Mouse (Mus musculus) myocyte (in vitro differentiated cells): ENCODE data around the gene Tnfaip2. TPM values are rescaled to one million over a fixed set of nuclear protein-coding genes. Genes with fewer than 3 reads are reported as not detected.

Experiments
- H3K27me3 ChIP-seq: one replicate; pipeline ENCODE4 v1.6.1; 2011; ENCODE audit not compliant: control insufficient read depth, insufficient read depth, insufficient read length
- H3K36me3 ChIP-seq: one replicate; pipeline ENCODE4 v1.6.1; 2011; ENCODE audit not compliant: control insufficient read depth, insufficient read depth
- H3K4me2 ChIP-seq: one replicate; pipeline ENCODE4 v1.6.1; 2011; ENCODE audit warnings: low read depth, control low read depth
- H3K4me3 ChIP-seq: one replicate; pipeline ENCODE4 v1.5.1; 2011; ENCODE audit warnings: mild to moderate bottlenecking, control low read depth, moderate library complexity
- H3K79me2 ChIP-seq: one replicate; pipeline ENCODE4 v1.6.1; 2011; ENCODE audit not compliant: control insufficient read depth, insufficient read depth
- H3ac ChIP-seq: one replicate; pipeline ENCODE4 v1.6.1; 2011; ENCODE audit not compliant: control insufficient read depth, insufficient read length
- CEBPB ChIP-seq: IDR thresholded peaks from 2 replicates; pipeline ENCODE4 v1.6.1; 2011; ENCODE audit warnings: mild to moderate bottlenecking, moderate library complexity; ENCODE audit not compliant: poor library complexity, insufficient read depth, severe bottlenecking
- E2F4 ChIP-seq: IDR thresholded peaks from one replicate; pipeline ENCODE4 v1.6.1; 2011; ENCODE audit warnings: mild to moderate bottlenecking, control low read depth, moderate library complexity; ENCODE audit not compliant: insufficient read depth
- MAX ChIP-seq: IDR thresholded peaks from one replicate; pipeline ENCODE4 v1.6.1; 2011; ENCODE audit warnings: low read depth, mild to moderate bottlenecking, control low read depth
- MYOD1 ChIP-seq, 3 experiments: IDR thresholded peaks; one replicate each; pipeline ENCODE4 v1.6.1; 2011; ENCODE audit warnings: control low read depth in 2 of 3, low read depth in 2 of 3, mild to moderate bottlenecking in 2 of 3, moderate library complexity in 1 of 3; ENCODE audit not compliant: insufficient read length in 2 of 3, control insufficient read depth in 1 of 3
- MYOG ChIP-seq, 3 experiments: IDR thresholded peaks; one replicate each; pipeline ENCODE4 v1.6.1; 2011; ENCODE audit warnings: control low read depth in 2 of 3, low read depth in 2 of 3, mild to moderate bottlenecking in 2 of 3; ENCODE audit not compliant: insufficient read length in 2 of 3, control insufficient read depth in 1 of 3, insufficient read depth in 1 of 3
- POLR2A ChIP-seq: IDR thresholded peaks from one replicate; pipeline ENCODE4 v1.6.1; 2011; ENCODE audit warnings: low read depth, mild to moderate bottlenecking, control low read depth, moderate library complexity; ENCODE audit not compliant: insufficient read length
- POLR2AphosphoS2 ChIP-seq: IDR thresholded peaks from one replicate; pipeline ENCODE4 v1.6.1; 2011; ENCODE audit warnings: low read depth, control low read depth; ENCODE audit not compliant: insufficient read length
- REST ChIP-seq: IDR thresholded peaks from one replicate; pipeline ENCODE4 v1.6.1; 2011; ENCODE audit warnings: mild to moderate bottlenecking, control low read depth, moderate library complexity; ENCODE audit not compliant: insufficient read depth, insufficient read length
- SRF ChIP-seq: IDR thresholded peaks from one replicate; pipeline ENCODE4 v1.6.1; 2011; ENCODE audit warnings: low read depth; ENCODE audit not compliant: control insufficient read depth, insufficient read length
- TCF12 ChIP-seq: IDR thresholded peaks from one replicate; pipeline ENCODE4 v1.6.1; 2011; ENCODE audit warnings: mild to moderate bottlenecking, control low read depth; ENCODE audit not compliant: poor library complexity, insufficient read depth, severe bottlenecking
- TCF3 ChIP-seq: IDR thresholded peaks from one replicate; pipeline ENCODE4 v1.6.1; 2011; ENCODE audit warnings: low read depth, control low read depth; ENCODE audit not compliant: insufficient read length
- USF1 ChIP-seq: IDR thresholded peaks from one replicate; pipeline ENCODE4 v1.6.1; 2011; ENCODE audit warnings: low read depth, mild to moderate bottlenecking, control low read depth, moderate library complexity
- polyA plus RNA-seq: library from polyadenylated mRNA; unstranded; fragments of >200 nt; fragmentation: generic; extraction: Trizol; gene quantifications from one replicate; pipeline ENCODE4 v1.2.1, GENCODE M21; 2012; ENCODE audit warnings: missing spikeins

The Tnfaip2 gene
- 169 TPM for polyA plus RNA-seq

DNA sequence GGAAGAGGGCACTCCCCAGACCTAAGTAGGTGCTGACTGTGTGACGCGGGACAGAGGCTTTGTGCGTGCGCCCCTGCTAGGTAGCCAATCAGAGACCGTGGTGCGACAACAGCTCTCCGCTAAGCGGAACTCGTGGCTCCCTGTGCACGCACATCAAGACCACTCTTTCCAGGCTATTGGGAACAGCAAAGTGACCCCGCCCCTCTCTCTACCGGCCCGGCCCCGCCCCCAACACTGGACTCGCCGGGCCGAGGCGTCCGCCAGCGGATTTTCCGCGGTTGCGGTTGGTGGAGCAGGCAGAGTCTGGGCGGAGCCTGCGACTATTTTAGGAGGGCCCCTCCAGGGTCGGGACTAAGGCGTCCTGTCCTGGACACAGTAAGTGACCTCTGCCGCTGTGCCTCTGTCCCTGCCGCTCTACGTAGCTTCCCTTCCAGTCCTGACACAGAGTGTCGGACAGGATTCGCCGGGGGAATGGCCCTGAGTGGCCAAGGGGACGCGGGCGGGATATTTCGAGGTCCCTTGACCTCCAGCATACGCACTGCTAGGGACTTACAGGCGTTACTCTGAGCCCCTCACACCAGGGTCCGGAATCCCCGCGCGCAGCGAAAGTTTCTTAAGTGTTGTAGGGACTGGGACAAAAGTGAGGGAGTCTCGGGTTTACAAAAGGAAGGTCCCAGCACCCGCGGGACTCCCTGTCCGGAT is at the start of gene Tnfaip2:
Gene Tnfaip2, plus strand, starts transcription at position 161 of the 702 bp plus-strand sequence.
- H3K4me2 ChIP-seq: peak within 1 kb of the TSS; percentile 84
- TF ChIP-seq E2F4: no peak
- TF ChIP-seq POLR2A: no peak
- TF ChIP-seq POLR2AphosphoS2: no peak
- TF ChIP-seq USF1: no peak
- TF ChIP-seq TCF3: no peak
- TF ChIP-seq TCF12: no peak
- no peak for TF ChIP-seq REST
- TF ChIP-seq MAX: no peak
- TF ChIP-seq CEBPB: no peak
- TF ChIP-seq SRF: no peak
- peak within 1 kb of the TSS; percentile 35 for H3ac ChIP-seq
- H3K4me3 ChIP-seq: peak within 1 kb of the TSS; percentile 99
- no peaks in the 10 kb centered on the region for H3K27me3 ChIP-seq
- peaks cover 3% of the 10 kb centered on the region for H3K36me3 ChIP-seq
- H3K79me2 ChIP-seq: peaks cover 46% of the 10 kb centered on the region

DNA sequence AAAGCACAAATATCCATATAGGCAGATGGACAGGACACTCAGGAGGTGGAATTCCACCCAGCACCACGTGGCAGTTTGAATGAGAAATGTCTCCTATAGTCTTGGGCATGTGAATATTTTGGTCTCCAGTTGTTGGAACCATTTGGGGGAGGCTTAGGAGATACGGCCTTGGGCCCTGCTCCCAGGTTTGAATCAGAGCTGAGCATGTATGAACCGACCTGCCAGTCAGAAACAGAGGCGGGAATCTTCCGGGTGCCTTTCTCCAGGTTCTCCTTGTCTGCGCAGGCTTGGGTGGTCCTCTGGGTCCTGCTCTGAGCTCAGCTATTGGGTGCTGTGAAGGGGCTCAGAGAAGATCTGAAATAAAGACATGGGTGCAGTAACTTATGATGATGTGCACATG is 48.3 kb upstream of the Tnfaip2 start:
- no peak overlapping the region for H3ac ChIP-seq
- H3K4me2 ChIP-seq: no peak overlapping the region
- no peaks in the 10 kb centered on the region for H3K79me2 ChIP-seq
- H3K27me3 ChIP-seq: peaks cover 28% of the 10 kb centered on the region
- H3K4me3 ChIP-seq: no peak overlapping the region
- H3K36me3 ChIP-seq: no peaks in the 10 kb centered on the region
- TF ChIP-seq USF1 (no peak), CEBPB (no peak), SRF (no peak)

DNA sequence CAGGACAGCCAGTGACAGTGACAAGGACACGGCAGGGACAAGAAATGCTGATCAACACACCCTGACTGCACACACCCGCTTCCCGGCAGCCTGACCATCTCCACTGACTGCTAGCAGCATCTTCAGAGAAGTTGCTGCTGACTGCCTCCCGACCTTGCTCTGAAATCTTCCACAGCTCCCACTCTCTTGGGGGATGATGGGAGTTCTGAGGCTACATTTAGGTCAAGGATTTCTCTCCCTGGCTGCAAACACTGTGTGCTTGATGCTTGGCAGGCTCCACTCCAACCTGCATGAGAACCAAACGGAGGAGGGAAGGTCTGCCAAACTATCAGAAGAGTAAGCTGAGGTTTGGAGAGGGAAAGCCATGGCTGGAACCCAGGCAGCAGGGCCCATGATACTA is 45.3 kb upstream of the Tnfaip2 start:
- peaks cover 33% of the 10 kb centered on the region for H3K27me3 ChIP-seq
- no peak overlapping the region for H3ac ChIP-seq
- TF ChIP-seq POLR2AphosphoS2 (no peak), TCF12 (no peak), USF1 (no peak), E2F4 (no peak)
- H3K36me3 ChIP-seq: no peaks in the 10 kb centered on the region
- H3K4me2 ChIP-seq: no peak overlapping the region
- no peak overlapping the region for H3K4me3 ChIP-seq
- H3K79me2 ChIP-seq: no peaks in the 10 kb centered on the region

DNA sequence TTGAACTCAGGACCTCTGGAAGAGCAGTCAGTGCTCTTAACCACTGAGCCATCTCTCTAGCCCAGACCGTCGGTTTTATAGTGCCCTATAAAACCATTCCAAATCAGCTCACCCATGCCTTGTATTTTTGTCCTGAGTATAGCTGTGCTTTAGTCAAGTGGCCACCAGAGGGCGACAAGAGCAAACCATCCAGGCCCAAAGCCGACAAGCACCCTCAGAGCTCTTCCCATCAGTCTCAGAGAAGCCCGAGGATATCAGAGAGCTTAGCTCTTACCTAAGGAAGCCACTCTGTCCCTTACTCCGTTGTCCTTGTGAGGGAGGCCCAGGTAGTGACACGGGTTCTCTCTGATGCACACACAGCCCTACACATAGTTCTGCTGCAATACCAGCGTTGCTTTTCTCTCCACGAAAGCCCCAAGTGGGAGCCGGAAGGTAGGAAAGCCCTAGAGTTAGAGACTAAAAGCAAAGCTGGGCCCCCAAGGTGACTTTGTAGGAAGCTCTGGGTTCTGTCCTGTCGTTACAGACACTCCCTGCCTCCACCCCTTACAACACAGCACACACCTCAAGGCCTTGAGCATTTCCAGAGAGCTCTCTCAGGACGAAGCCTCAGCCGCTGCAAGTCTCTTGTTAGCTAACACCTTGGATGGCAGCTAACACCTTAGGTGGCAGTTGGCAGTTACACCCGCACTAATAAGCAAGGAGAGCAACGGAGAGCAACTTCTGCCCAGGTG is 40.6 kb upstream of the Tnfaip2 start:
- Histone ChIP-seq H3K79me2 (no peaks in the 10 kb centered on the region), H3ac (no peak overlapping the region), H3K4me2 (no peak overlapping the region), H3K27me3 (peaks cover 29% of the 10 kb centered on the region), H3K36me3 (no peaks in the 10 kb centered on the region), H3K4me3 (no peak overlapping the region)
- no peak for TF ChIP-seq USF1
- TF ChIP-seq TCF3: no peak
- TF ChIP-seq MYOD1 (IDR thresholded peaks at IDR 0.05; ENCODE audit: control insufficient read depth in 1 of 3, insufficient read length in 2 of 3, low read depth in 2 of 3): no peak
- no peak for TF ChIP-seq MYOG (IDR thresholded peaks at IDR 0.05; ENCODE audit: control insufficient read depth in 1 of 3, insufficient read depth in 1 of 3, insufficient read length in 2 of 3, low read depth in 2 of 3)
- no peak for TF ChIP-seq POLR2A
- no peak for TF ChIP-seq REST
- TF ChIP-seq POLR2AphosphoS2: no peak
- TF ChIP-seq SRF: no peak
- TF ChIP-seq TCF12: no peak
- no peak for TF ChIP-seq MAX
- TF ChIP-seq E2F4: no peak
- no peak for TF ChIP-seq CEBPB

GRCm38 (mm10) chr12:111404880-111405279 is 37.4 kb upstream of the Tnfaip2 start:
- Histone ChIP-seq H3K4me3 (no peak overlapping the region), H3K27me3 (peaks cover 8% of the 10 kb centered on the region), H3ac (no peak overlapping the region), H3K79me2 (no peaks in the 10 kb centered on the region), H3K4me2 (no peak overlapping the region), H3K36me3 (no peaks in the 10 kb centered on the region)
- TF ChIP-seq MAX (no peak), POLR2A (no peak), CEBPB (no peak), POLR2AphosphoS2 (no peak), TCF12 (no peak), MYOD1 (IDR thresholded peaks at IDR 0.05; ENCODE audit: control insufficient read depth in 1 of 3, insufficient read length in 2 of 3, low read depth in 2 of 3) (no peak), E2F4 (no peak), SRF (no peak), USF1 (no peak), MYOG (IDR thresholded peaks at IDR 0.05; ENCODE audit: control insufficient read depth in 1 of 3, insufficient read depth in 1 of 3, insufficient read length in 2 of 3, low read depth in 2 of 3) (no peak), REST (no peak), TCF3 (no peak)
